Mouse (Mus musculus): Measurements from ENCODE around the gene Efna1.

DNA sequence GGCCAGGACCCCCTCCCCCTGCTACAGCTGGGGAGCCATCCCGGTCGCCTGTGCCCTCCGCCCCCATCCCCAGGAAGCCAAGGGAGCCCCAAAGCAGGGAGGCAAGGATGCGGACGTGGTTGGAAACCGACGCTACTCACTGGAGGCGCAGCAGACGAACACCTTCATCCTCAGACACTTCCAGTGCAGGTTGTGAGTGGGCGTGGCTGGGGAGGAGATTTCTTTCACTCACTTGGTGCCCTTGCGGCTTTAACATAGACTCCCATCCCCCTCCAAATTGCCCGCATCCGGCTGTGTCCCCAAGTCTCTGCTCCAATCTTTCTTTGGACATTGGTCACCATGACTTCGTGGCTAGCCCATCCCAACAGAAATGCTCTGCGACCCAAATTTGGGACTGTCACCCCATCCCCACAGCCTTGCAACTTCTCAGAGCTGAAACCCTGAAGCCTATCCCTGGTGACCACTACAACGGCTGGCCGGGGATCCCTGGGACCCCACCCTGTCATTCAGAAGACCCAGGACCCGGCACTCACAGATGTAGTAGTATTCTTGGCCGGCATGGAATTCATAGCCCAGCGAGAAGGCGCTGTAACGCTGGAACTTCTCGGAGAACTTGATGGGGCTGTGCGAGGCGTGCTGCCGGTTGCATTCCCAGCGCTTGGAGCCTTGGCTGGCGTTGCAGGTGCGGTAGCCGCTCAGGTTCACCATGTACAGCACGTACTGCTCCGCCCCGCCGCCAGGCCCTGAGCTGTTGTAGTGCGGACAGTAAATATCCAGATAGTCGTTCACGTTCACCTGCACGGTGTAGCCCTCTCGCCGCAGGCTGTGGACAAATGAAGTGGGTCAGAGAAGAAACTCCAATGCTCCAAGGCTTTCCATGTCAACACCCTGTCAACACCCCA is 35.2 kb upstream of the Efna1 start:
- no peak for TF ChIP-seq CTCF (IDR thresholded peaks at IDR 0.05; ENCODE audit: control insufficient read depth, insufficient read depth, insufficient read length)
- TF ChIP-seq MYOD1 (IDR thresholded peaks at IDR 0.05; ENCODE audit: control insufficient read depth, insufficient read length, low read depth), result no peak
- TF ChIP-seq MAX (IDR thresholded peaks at IDR 0.05), result no peak
- no peak for TF ChIP-seq CEBPB (IDR thresholded peaks at IDR 0.05; ENCODE audit: low read depth)
- no peak for TF ChIP-seq USF1 (IDR thresholded peaks at IDR 0.05; ENCODE audit: low read depth)
- TF ChIP-seq MYOG (IDR thresholded peaks at IDR 0.05; ENCODE audit: control insufficient read depth, extremely low read depth, insufficient read length), result no peak
- TF ChIP-seq FOSL1 (IDR thresholded peaks at IDR 0.05; ENCODE audit: insufficient read depth, low read length, poor library complexity, severe bottlenecking), result no peak
